Mouse (Mus musculus) liver, adult 2 months (tissue): ENCODE measurements around the gene Adamtsl4.

Experiments used
- CTCF ChIP-seq: fragments of 200-500 bp; IDR thresholded peaks from 2 replicates; pipeline ENCODE4 v1.5.1; 2011; ENCODE audit warnings: low read depth, low read length, control low read depth
- POLR2A ChIP-seq: fragments of 200-500 bp; IDR thresholded peaks from 2 replicates; pipeline ENCODE4 v1.6.1; 2011; ENCODE audit warnings: low read length, control low read depth; ENCODE audit not compliant: insufficient read depth; ENCODE audit errors: extremely low read depth

DNA sequence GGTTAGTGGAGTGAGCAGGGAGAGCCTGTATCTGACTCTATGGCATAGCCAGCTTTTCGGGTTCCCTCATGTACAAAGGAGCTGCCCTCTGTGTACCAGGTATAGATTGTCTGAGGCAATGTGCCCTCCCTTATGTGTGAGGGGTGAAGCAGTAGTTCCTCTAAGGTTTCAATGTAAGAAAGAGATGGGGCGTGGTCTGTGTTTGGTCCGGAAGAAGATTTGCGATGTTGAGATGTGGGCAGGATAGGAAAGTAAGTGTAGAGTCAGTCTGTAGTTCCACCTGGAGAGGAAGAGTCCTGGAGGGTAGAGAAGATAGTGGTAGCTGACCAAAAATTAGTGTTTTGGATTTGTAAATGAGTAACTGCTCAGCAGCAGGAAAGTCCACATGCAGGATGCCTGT lies 21.3 kb upstream of the Adamtsl4 start:
- TF ChIP-seq POLR2A (no peak), CTCF (no peak)
